Mouse (Mus musculus): ENCODE measurements at regions not wholly inside any gene's neighbourhood (a gene's known extent, or its start where the extent isn't known, plus 50 kb on each side); places are given as distances from the start of the nearest gene placed in this dataset.

- TF ChIP-seq CTCF (conservative IDR thresholded peaks at IDR 0.05; ENCODE audit: insufficient read depth, insufficient read length, low read depth, low read length) (no peak), POLR2A (IDR thresholded peaks at IDR 0.05; ENCODE audit: low read depth, low read length) (no peak)
These were observed 103.7 kb upstream of the Gls start for GRCm38 (mm10) chr1:52336696-52337095.
